Mouse (Mus musculus) heart, postnatal 0 days (tissue): Measurements from ENCODE around the gene E330034G19Rik.

Source experiments
- CTCF ChIP-seq: IDR thresholded peaks from 2 replicates; pipeline ENCODE4 v1.5.1; 2016; ENCODE audit warnings: antibody characterized with exemption, control low read depth, low read depth
- EP300 ChIP-seq: IDR thresholded peaks from 2 replicates; pipeline ENCODE4 v1.6.1; 2016; ENCODE audit warnings: antibody characterized with exemption, low read depth

- TF ChIP-seq CTCF (peak; percentile 38), EP300 (no peak)
These were observed 17.5 kb upstream of the E330034G19Rik start for GRCm38 (mm10) chr14:24275534-24275933.
